Comparison of ENCODE assay signal across 9 mouse cellular contexts in the genomic region with DNA sequence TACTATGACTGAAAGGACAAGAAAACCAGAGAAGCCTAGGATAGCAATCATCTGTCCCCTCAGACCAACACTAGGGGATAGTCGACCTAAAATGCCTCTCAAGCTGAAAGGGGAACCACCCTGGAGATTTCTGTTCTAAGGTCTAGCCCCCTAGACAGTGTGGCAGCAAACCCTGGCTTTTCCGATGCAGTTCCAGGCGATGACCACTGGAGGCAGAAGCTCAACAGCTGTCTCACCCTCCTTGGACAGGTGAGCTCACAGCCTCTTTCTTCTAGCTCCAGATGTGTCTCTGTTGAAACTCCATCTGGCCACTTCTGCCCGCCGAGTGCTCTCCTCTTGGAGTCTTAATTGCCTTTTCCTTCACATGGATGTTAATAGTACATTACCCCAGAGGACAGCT.
DNase-seq lines count a peak whose midpoint lies in the region.
"Had no signal": no experiment of that assay in that cellular context is flagged by ENCODE, and none has a peak within 500 bp of the region (broad histone marks: within the 10 kb centered on the region; RNA-seq: fewer than 3 reads in every experiment).

No protein-coding gene starts in this region.

- peak; percentile 26 for DNase-seq in gastrocnemius, postnatal 14 days
- no peak for DNase-seq in gastrocnemius, adult 8-10 months (ENCODE audit: low spot score in 2 of 2)
- DNase-seq in 3T3-L1 (ENCODE audit: low read depth, low spot score) (peak; percentile 56), adipocyte (ENCODE audit: low spot score) (peak; percentile 38)
- DNase-seq in embryonic facial prominence, embryonic 10.5 days (ENCODE audit: low spot score): peak; percentile 44
- DNase-seq in kidney, postnatal 4 days: peak; percentile 65 to 67
- peak; percentile 71 for DNase-seq in retina, embryonic 14.5 days (ENCODE audit: low spot score)
- no peak for DNase-seq in urinary bladder, adult 2 months (ENCODE audit: low spot score)

- no peaks in the 10 kb centered on the region for H3K9me3 ChIP-seq in embryonic facial prominence, embryonic 10.5 days
- H3K9me3 ChIP-seq: limb, embryonic 15.5 days had no signal

- H3K4me3 ChIP-seq in embryonic facial prominence, embryonic 10.5 days: no peak overlapping the region
- H3K4me3 ChIP-seq: limb, embryonic 15.5 days had no signal

- 46% methylated on average over 5 of the region's 5 CpGs for WGBS in embryonic facial prominence, embryonic 10.5 days

- no peak overlapping the region for H3K27ac ChIP-seq in embryonic facial prominence, embryonic 10.5 days (replicated peaks)
- H3K27ac ChIP-seq: limb, embryonic 15.5 days had no signal

- H3K4me1 ChIP-seq in embryonic facial prominence, embryonic 10.5 days: no peaks in the 10 kb centered on the region
- H3K4me1 ChIP-seq: limb, embryonic 15.5 days had no signal

- H3K36me3 ChIP-seq in embryonic facial prominence, embryonic 10.5 days (replicated peaks): peaks cover 94% of the 10 kb centered on the region

- no peaks in the 10 kb centered on the region for H3K27me3 ChIP-seq in embryonic facial prominence, embryonic 10.5 days (replicated peaks; ENCODE audit: low read depth, poor library complexity, severe bottlenecking)
- H3K27me3 ChIP-seq: limb, embryonic 15.5 days had no signal

- intact Hi-C loops in gastrocnemius, postnatal 14 days (cut with DNase I; ENCODE audit: low total_unique reads): loop anchor here (5.0 kb wide), 1 partner anchor 97 kb away; no protein-coding TSS in a partner anchor

Comparison
In these comparisons a context has a peak if more than half of its experiments do, and no peak if none do; other contexts are left out.
1. DNase-seq: peak in gastrocnemius, postnatal 14 days (single experiment), 3T3-L1 (single experiment), adipocyte (single experiment), embryonic facial prominence, embryonic 10.5 days (single experiment), kidney, postnatal 4 days (2 of 2) and retina, embryonic 14.5 days (single experiment); none in gastrocnemius, adult 8-10 months (0 of 2) and urinary bladder, adult 2 months (single experiment).